Mouse (Mus musculus) kidney, adult 8-10 months (tissue): ENCODE measurements at regions not wholly inside any gene's neighbourhood (a gene's known extent, or its start where the extent isn't known, plus 50 kb on each side); places are given as distances from the start of the nearest gene placed in this dataset.

Experiments
- DNase-seq, 2 experiments: peaks; one replicate each; pipeline ENCODE4 v3.0.0; 2022

- DNase-seq, result no peak
Observed at GRCm38 (mm10) chr9:47909051-47909450, 252.8 kb upstream of the Nxpe4 start.

GRCm38 (mm10) chr9:47910501-47910906 lies 251.3 kb upstream of the Nxpe4 start:
- DNase-seq, result no peak

GRCm38 (mm10) chr9:47912823-47913222 lies 249.0 kb upstream of the Nxpe4 start:
- no peak for DNase-seq

- DNase-seq, result peak in 1 of 2 experiments; percentile 31
Observed at GRCm38 (mm10) chr9:47935299-47935698, 226.5 kb upstream of the Nxpe4 start.

GRCm38 (mm10) chr9:47935957-47936457 lies 225.8 kb upstream of the Nxpe4 start:
- no peak for DNase-seq

- no peak for DNase-seq
Observed at GRCm38 (mm10) chr9:47938941-47939710, 222.7 kb upstream of the Nxpe4 start.

GRCm38 (mm10) chr9:47942761-47943583 lies 218.9 kb upstream of the Nxpe4 start:
- DNase-seq, result no peak

GRCm38 (mm10) chr9:47946226-47946625 lies 215.6 kb upstream of the Nxpe4 start:
- DNase-seq, result no peak

- DNase-seq, result no peak
Observed at GRCm38 (mm10) chr9:47957881-47958280, 203.9 kb upstream of the Nxpe4 start.

GRCm38 (mm10) chr9:47958861-47959260 lies 203.0 kb upstream of the Nxpe4 start:
- no peak for DNase-seq

- DNase-seq, result no peak
Observed at GRCm38 (mm10) chr9:47961176-47961575, 200.6 kb upstream of the Nxpe4 start.

- no peak for DNase-seq
Observed at GRCm38 (mm10) chr9:47962161-47962560, 199.7 kb upstream of the Nxpe4 start.

- no peak for DNase-seq
Observed at GRCm38 (mm10) chr9:47962589-47962988, 199.2 kb upstream of the Nxpe4 start.

GRCm38 (mm10) chr9:47973130-47973529 lies 188.7 kb upstream of the Nxpe4 start:
- DNase-seq, result no peak

GRCm38 (mm10) chr9:47985356-47986111 lies 176.3 kb upstream of the Nxpe4 start:
- DNase-seq, result no peak

- DNase-seq, result no peak
Observed at GRCm38 (mm10) chr9:47987266-47987665, 174.6 kb upstream of the Nxpe4 start.

GRCm38 (mm10) chr9:47994671-47995070 lies 167.2 kb upstream of the Nxpe4 start:
- no peak for DNase-seq

GRCm38 (mm10) chr9:47999632-48000031 lies 162.2 kb upstream of the Nxpe4 start:
- DNase-seq, result no peak

- DNase-seq, result no peak
Observed at GRCm38 (mm10) chr9:48029021-48029420, 132.8 kb upstream of the Nxpe4 start.

GRCm38 (mm10) chr9:48030839-48031238 lies 131.0 kb upstream of the Nxpe4 start:
- no peak for DNase-seq

- no peak for DNase-seq
Observed at GRCm38 (mm10) chr9:48035959-48036358, 125.9 kb upstream of the Nxpe4 start.

- DNase-seq, result no peak
Observed at GRCm38 (mm10) chr9:48044826-48045225, 117.0 kb upstream of the Nxpe4 start.

- DNase-seq, result no peak
Observed at GRCm38 (mm10) chr9:48047846-48048245, 114.0 kb upstream of the Nxpe4 start.
